Mouse (Mus musculus) kidney, adult 2 months (tissue): ENCODE measurements at regions not wholly inside any gene's neighbourhood (a gene's known extent, or its start where the extent isn't known, plus 50 kb on each side); places are given as distances from the start of the nearest gene placed in this dataset.

Experiments used
- CTCF ChIP-seq: fragments of 200-500 bp; conservative IDR thresholded peaks from 2 replicates; pipeline ENCODE4 v1.5.1; 2011; ENCODE audit warnings: low read depth, mild to moderate bottlenecking, control low read depth, low read length, moderate library complexity, mixed read lengths; ENCODE audit not compliant: insufficient read depth, insufficient read length
- POLR2A ChIP-seq: fragments of 200-500 bp; IDR thresholded peaks from one replicate; pipeline ENCODE4 v1.6.1; 2011; ENCODE audit warnings: low read depth, low read length, control low read depth

- TF ChIP-seq CTCF = no peak
- no peak for TF ChIP-seq POLR2A
Observed at GRCm38 (mm10) chr2:166340196-166340595, 184.7 kb upstream of the Sulf2 start.
